Mouse (Mus musculus): Measurements from ENCODE around the gene Gja6. TPM values are rescaled to one million over a fixed set of nuclear protein-coding genes. Genes with fewer than 3 reads are reported as not detected.

Gja6 gene
- 0.19 TPM in 1 of 2 replicates, not detected in the other for polyA plus RNA-seq (2015; fragmentation: Nextera tagmentation; extraction: Ambion mirVana)

DNA sequence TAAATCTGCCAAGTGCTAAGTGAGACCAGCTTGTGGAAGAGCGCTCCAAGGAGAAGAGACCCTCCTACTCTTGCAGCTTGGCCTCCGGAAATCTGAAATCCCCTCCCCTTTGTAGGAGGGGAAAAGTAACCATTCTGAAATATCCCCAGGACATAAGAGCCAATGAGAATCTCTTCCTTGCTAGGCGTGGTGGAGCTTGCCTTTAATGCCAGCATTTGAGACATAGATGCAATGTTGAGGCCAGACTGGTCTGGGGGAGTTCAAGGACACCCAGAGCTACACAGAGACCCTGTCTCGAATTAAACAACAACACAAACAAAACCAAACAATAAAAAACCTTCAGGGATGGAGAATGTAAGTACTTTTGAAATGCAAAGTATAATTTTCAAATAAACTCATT, at the start of gene Gja6:
Gja6 (minus strand) TSS at position 101 of the 400 bp plus-strand sequence.
- Histone ChIP-seq H3K4me2 (replicated peaks) (no peak within 1 kb of the TSS), H3K4me3 (replicated peaks) (no peak within 1 kb of the TSS), H3K4me1 (replicated peaks) (no peaks in the 10 kb centered on the region), H3K27ac (no peak within 1 kb of the TSS), H3K9me3 (no peaks in the 10 kb centered on the region), H3K9ac (replicated peaks) (no peak within 1 kb of the TSS), H3K27me3 (peaks cover 40% of the 10 kb centered on the region; the same call in 1 of the 2 replicates), H3K36me3 (no peaks in the 10 kb centered on the region)
- 79% methylated on average over 4 of the region's 4 CpGs for WGBS
- no peak for ATAC-seq

- peaks cover 26% of the 10 kb centered on the region; the same call in 1 of the 2 replicates for H3K27me3 ChIP-seq
- no peak overlapping the region for H3K4me3 ChIP-seq (replicated peaks)
- no peak overlapping the region for H3K27ac ChIP-seq
- H3K9me3 ChIP-seq: no peaks in the 10 kb centered on the region
- H3K36me3 ChIP-seq: no peaks in the 10 kb centered on the region
- no peak for ATAC-seq
- 86% methylated on average over 2 of the region's 2 CpGs for WGBS
- H3K4me2 ChIP-seq (replicated peaks): no peak overlapping the region
- H3K9ac ChIP-seq (replicated peaks): no peak overlapping the region
- H3K4me1 ChIP-seq (replicated peaks): no peaks in the 10 kb centered on the region
Observed at GRCm38 (mm10) chrX:160949583-160949982, 42.7 kb upstream of the Gja6 start.

DNA sequence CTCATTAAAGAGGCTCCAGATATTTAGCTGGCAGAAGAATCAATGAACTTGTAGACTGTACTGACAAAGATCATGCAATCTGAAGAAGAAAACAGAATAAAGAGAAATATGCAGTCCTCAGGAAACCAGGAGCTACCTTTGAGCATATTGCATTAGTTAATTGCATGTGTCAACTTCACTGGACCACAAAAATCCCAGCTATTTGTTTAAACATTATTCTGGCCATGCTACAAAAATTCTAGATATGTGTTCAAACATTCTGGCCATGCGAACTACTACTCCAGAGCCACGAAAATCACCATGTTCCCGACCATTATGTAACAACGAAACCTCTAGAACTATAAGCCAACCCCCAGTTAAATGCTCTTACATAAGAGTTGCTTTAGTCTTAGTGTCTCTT, 37.9 kb upstream of the Gja6 start:
- no peak for ATAC-seq
- Histone ChIP-seq H3K36me3 (no peaks in the 10 kb centered on the region), H3K4me2 (replicated peaks) (no peak overlapping the region), H3K4me1 (replicated peaks) (no peaks in the 10 kb centered on the region), H3K9me3 (no peaks in the 10 kb centered on the region), H3K9ac (replicated peaks) (no peak overlapping the region), H3K4me3 (replicated peaks) (no peak overlapping the region), H3K27ac (no peak overlapping the region), H3K27me3 (peaks cover 10% of the 10 kb centered on the region; the same call in 1 of the 2 replicates)
- WGBS: 90% methylated on average over 4 of the region's 4 CpGs

GRCm38 (mm10) chrX:160935541-160935940, 28.7 kb upstream of the Gja6 start:
- WGBS: 35% methylated on average over 1 of the region's 1 CpGs
- Histone ChIP-seq H3K27ac (no peak overlapping the region), H3K27me3 (peaks cover 10% of the 10 kb centered on the region; the same call in 1 of the 2 replicates), H3K9ac (replicated peaks) (no peak overlapping the region), H3K36me3 (no peaks in the 10 kb centered on the region), H3K9me3 (no peaks in the 10 kb centered on the region), H3K4me3 (replicated peaks) (no peak overlapping the region), H3K4me1 (replicated peaks) (no peaks in the 10 kb centered on the region), H3K4me2 (replicated peaks) (no peak overlapping the region)
- no peak for ATAC-seq

DNA sequence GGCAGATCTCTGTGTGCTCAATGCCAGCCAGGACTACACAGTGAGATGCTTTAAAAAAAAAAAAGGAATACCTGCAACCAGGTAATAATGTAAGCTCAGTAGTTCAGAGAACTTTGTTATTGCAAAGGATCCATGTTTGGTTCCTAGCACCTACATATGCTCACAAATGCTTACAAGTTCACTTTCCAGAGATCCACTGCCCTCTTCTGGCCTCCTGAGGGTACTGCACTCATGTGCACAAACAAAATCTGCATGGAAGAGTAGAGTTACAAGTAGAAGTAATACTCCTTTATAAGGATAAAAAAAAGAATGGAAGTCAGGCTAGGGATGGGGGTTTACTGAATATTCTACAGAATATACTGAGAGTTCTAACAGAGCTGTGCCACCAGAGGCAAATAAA, 23.8 kb upstream of the Gja6 start:
- no peak overlapping the region for H3K9ac ChIP-seq (replicated peaks)
- H3K4me1 ChIP-seq (replicated peaks): no peaks in the 10 kb centered on the region
- no peaks in the 10 kb centered on the region; the same call in 1 of the 2 replicates for H3K36me3 ChIP-seq
- H3K9me3 ChIP-seq: no peaks in the 10 kb centered on the region; the same call in 1 of the 2 replicates
- no peak overlapping the region for H3K4me3 ChIP-seq (replicated peaks)
- peaks cover 3% of the 10 kb centered on the region; the same call in 1 of the 2 replicates for H3K27me3 ChIP-seq
- no peak for ATAC-seq
- H3K27ac ChIP-seq: no peak overlapping the region
- no peak overlapping the region for H3K4me2 ChIP-seq (replicated peaks)

- Histone ChIP-seq H3K4me1 (replicated peaks) (no peaks in the 10 kb centered on the region), H3K9me3 (no peaks in the 10 kb centered on the region; the same call in 1 of the 2 replicates), H3K36me3 (no peaks in the 10 kb centered on the region; the same call in 1 of the 2 replicates), H3K4me2 (replicated peaks) (no peak overlapping the region), H3K9ac (replicated peaks) (no peak overlapping the region), H3K27me3 (peaks cover 4% of the 10 kb centered on the region; the same call in 1 of the 2 replicates), H3K4me3 (replicated peaks) (no peak overlapping the region), H3K27ac (no peak overlapping the region)
- WGBS: 94% methylated on average over 1 of the region's 1 CpGs
- ATAC-seq: no peak
Observed at GRCm38 (mm10) chrX:160928870-160929269, 22.0 kb upstream of the Gja6 start.

DNA sequence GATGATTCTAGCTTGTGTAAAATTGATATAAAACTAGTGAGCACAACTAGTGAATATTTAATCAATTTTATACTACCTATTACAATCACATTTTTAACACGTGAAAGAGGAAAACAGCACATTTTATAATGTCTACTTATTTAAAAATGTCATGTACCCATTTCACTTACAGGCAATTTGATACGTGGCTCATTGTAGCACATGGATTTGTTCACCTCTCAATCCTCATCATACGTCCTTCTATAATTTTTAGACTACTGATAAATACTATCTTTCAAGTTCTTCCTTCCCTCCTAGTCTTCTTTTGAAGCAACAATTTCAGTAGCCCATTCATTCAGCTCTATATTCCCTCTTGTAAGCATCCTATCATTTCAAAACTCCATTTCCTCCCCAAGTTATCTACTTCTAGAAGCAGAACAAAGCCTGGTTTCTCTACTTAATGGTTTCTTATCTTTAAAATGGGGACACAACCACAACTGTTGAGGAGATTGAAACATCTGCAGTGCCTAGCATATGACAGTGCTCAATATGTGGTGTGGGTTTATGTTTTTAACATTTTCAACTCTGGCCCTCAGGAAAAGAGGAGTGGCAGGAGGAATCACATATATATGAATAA, 12.3 kb upstream of the Gja6 start:
- ATAC-seq: no peak
- Histone ChIP-seq H3K4me3 (replicated peaks) (no peak overlapping the region), H3K27me3 (peaks cover 4% of the 10 kb centered on the region; the same call in 1 of the 2 replicates), H3K4me2 (replicated peaks) (no peak overlapping the region), H3K9ac (replicated peaks) (no peak overlapping the region), H3K36me3 (no peaks in the 10 kb centered on the region), H3K4me1 (replicated peaks) (no peaks in the 10 kb centered on the region), H3K27ac (no peak overlapping the region), H3K9me3 (no peaks in the 10 kb centered on the region)
- 90% methylated on average over 3 of the region's 3 CpGs for WGBS

- H3K36me3 ChIP-seq: no peaks in the 10 kb centered on the region
- WGBS: 87% methylated on average over 4 of the region's 4 CpGs
- H3K27me3 ChIP-seq: peaks cover 41% of the 10 kb centered on the region; the same call in 1 of the 2 replicates
- no peaks in the 10 kb centered on the region for H3K4me1 ChIP-seq (replicated peaks)
- H3K9me3 ChIP-seq: no peaks in the 10 kb centered on the region
- no peak for ATAC-seq
- no peak overlapping the region for H3K9ac ChIP-seq (replicated peaks)
- H3K27ac ChIP-seq: no peak overlapping the region
- no peak overlapping the region for H3K4me3 ChIP-seq (replicated peaks)
- H3K4me2 ChIP-seq (replicated peaks): no peak overlapping the region
Observed at GRCm38 (mm10) chrX:160906477-160906876, 375 bp downstream of the Gja6 start.

- H3K4me2 ChIP-seq (replicated peaks): no peak overlapping the region
- WGBS: 84% methylated on average over 4 of the region's 4 CpGs
- H3K27me3 ChIP-seq: peaks cover 42% of the 10 kb centered on the region; the same call in 1 of the 2 replicates
- no peaks in the 10 kb centered on the region for H3K36me3 ChIP-seq
- no peak for ATAC-seq
- H3K4me1 ChIP-seq (replicated peaks): no peaks in the 10 kb centered on the region
- H3K4me3 ChIP-seq (replicated peaks): no peak overlapping the region
- no peak overlapping the region for H3K27ac ChIP-seq
- H3K9me3 ChIP-seq: no peaks in the 10 kb centered on the region
- no peak overlapping the region for H3K9ac ChIP-seq (replicated peaks)
Observed at GRCm38 (mm10) chrX:160905913-160906312, 939 bp downstream of the Gja6 start.

DNA sequence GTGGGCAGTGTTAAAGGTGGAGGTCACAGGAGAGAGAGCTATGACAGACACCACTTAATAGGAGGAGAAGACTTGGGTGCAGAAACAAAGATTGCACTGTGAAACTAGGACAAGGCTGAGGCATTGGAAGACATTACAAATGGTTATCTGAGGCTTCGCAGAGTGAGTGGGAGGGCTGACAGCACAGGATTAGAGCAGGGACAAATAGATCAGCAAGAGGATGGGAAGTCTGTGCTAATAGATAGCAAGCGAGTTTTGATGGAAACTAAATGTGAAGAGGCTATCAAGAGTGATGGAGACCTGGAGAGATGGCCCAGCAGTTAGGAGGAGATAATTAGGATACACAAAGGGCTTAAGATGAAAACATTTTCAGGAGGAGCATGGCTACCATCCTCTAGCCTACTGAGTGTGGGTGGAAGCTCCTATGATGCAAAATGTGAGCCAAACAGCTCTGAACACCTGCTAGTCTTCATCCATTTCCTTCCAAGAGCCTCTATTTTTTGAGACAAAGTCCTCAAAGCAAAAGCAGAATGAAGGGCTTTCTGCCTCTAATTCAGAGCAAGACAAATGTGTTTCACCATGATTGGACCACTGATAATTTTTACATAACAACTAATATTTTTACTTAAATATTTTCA, 1.7 kb downstream of the Gja6 start:
- Histone ChIP-seq H3K4me1 (replicated peaks) (no peaks in the 10 kb centered on the region), H3K36me3 (no peaks in the 10 kb centered on the region), H3K4me2 (replicated peaks) (no peak overlapping the region), H3K27me3 (peaks cover 36% of the 10 kb centered on the region; the same call in 1 of the 2 replicates), H3K9me3 (no peaks in the 10 kb centered on the region), H3K9ac (replicated peaks) (no peak overlapping the region), H3K27ac (no peak overlapping the region), H3K4me3 (replicated peaks) (no peak overlapping the region)
- ATAC-seq: no peak
- WGBS: 62% methylated on average over 2 of the region's 2 CpGs

GRCm38 (mm10) chrX:160901118-160901517, 5.7 kb downstream of the Gja6 start:
- no peaks in the 10 kb centered on the region for H3K4me1 ChIP-seq (replicated peaks)
- no peaks in the 10 kb centered on the region for H3K36me3 ChIP-seq
- no peak overlapping the region for H3K27ac ChIP-seq
- H3K9ac ChIP-seq (replicated peaks): no peak overlapping the region
- ATAC-seq: no peak
- H3K4me3 ChIP-seq (replicated peaks): no peak overlapping the region
- no peak overlapping the region for H3K4me2 ChIP-seq (replicated peaks)
- no peaks in the 10 kb centered on the region for H3K9me3 ChIP-seq
- H3K27me3 ChIP-seq: peaks cover 23% of the 10 kb centered on the region; the same call in 1 of the 2 replicates
- WGBS: 94% methylated on average over 2 of the region's 2 CpGs

- Histone ChIP-seq H3K27ac (no peak overlapping the region), H3K4me1 (replicated peaks) (no peaks in the 10 kb centered on the region), H3K9me3 (no peaks in the 10 kb centered on the region), H3K9ac (replicated peaks) (no peak overlapping the region), H3K36me3 (no peaks in the 10 kb centered on the region), H3K4me2 (replicated peaks) (no peak overlapping the region), H3K27me3 (peaks cover 16% of the 10 kb centered on the region; the same call in 1 of the 2 replicates), H3K4me3 (replicated peaks) (no peak overlapping the region)
- WGBS: 77% methylated on average over 1 of the region's 1 CpGs
- no peak for ATAC-seq
Observed at GRCm38 (mm10) chrX:160892077-160892476, 14.8 kb downstream of the Gja6 start.
